Mouse (Mus musculus) gastrocnemius, adult 2 months (tissue): ENCODE data around the gene Ccdc9b. TPM values are rescaled to one million over a fixed set of nuclear protein-coding genes. Genes with fewer than 3 reads are reported as not detected.

ENCODE experiments used
- DNase-seq: peaks from one replicate; pipeline ENCODE4 v3.0.0; 2022
- H3K27ac ChIP-seq: fragments of 200-600 bp; 2 replicates; pipeline ENCODE4 v1.8.1; 2022; ENCODE audit warnings: mild to moderate bottlenecking
- H3K4me3 ChIP-seq: fragments of 200-600 bp; 2 replicates; pipeline ENCODE4 v1.8.1; 2022; ENCODE audit warnings: mild to moderate bottlenecking, moderate library complexity
- CTCF ChIP-seq: fragments of 200-600 bp; IDR thresholded peaks from 2 replicates; pipeline ENCODE4 v1.8.1; 2022; ENCODE audit warnings: antibody characterized with exemption, mild to moderate bottlenecking, moderate library complexity
- intact Hi-C: fragments of 180-260 bp; cut with DNase I; formaldehyde crosslinking; loops from one replicate; pipeline ENCODE4 v1.15.1; 2025
- total RNA-seq, 2 experiments: library from RNA; stranded (reverse); gene quantifications; 2 replicates each; pipeline ENCODE4 v1.2.3; 2021

Ccdc9b gene
- total RNA-seq, 2 experiments from 2014 or later = 14.6 to 20.8 TPM

- no peak for TF ChIP-seq CTCF
- peak overlapping the region; percentile 28 for H3K27ac ChIP-seq
- DNase-seq = no peak
- intact Hi-C loops = loop anchor here (1.0 kb wide), 1 partner anchor 93 kb away; no protein-coding TSS in a partner anchor
- H3K4me3 ChIP-seq = peak overlapping the region; percentile 55
These were observed 27.7 kb upstream of the Ccdc9b start for GRCm38 (mm10) chr2:118790221-118790550.

- DNase-seq = peak; percentile 88
- TF ChIP-seq CTCF = no peak
- no peak overlapping the region for H3K4me3 ChIP-seq
- no peak overlapping the region for H3K27ac ChIP-seq
- intact Hi-C loops = no loop called here
These were observed 27.0 kb upstream of the Ccdc9b start for GRCm38 (mm10) chr2:118789501-118789900.

GRCm38 (mm10) chr2:118786525-118786924, 24.1 kb upstream of the Ccdc9b start:
- DNase-seq = no peak
- Histone ChIP-seq H3K4me3 (no peak overlapping the region), H3K27ac (no peak overlapping the region)
- intact Hi-C loops = no loop called here
- no peak for TF ChIP-seq CTCF

- H3K27ac ChIP-seq = no peak overlapping the region
- intact Hi-C loops = loop anchor here (5.0 kb wide), 1 partner anchor 41 kb away; no protein-coding TSS in a partner anchor
These were observed 21.2 kb upstream of the Ccdc9b start for GRCm38 (mm10) chr2:118783663-118784062.

GRCm38 (mm10) chr2:118783093-118783492, 20.6 kb upstream of the Ccdc9b start:
- TF ChIP-seq CTCF = no peak
- Histone ChIP-seq H3K27ac (no peak overlapping the region), H3K4me3 (no peak overlapping the region)
- intact Hi-C loops = loop anchor here (5.0 kb wide), 1 partner anchor 41 kb away; no protein-coding TSS in a partner anchor
- no peak for DNase-seq

More at GRCm38 (mm10) chr2:118783663-118784062, 21.2 kb upstream of the Ccdc9b start:
- DNase-seq = no peak
- no peak overlapping the region for H3K4me3 ChIP-seq
- no peak for TF ChIP-seq CTCF

GRCm38 (mm10) chr2:118782303-118782702, 19.8 kb upstream of the Ccdc9b start:
- TF ChIP-seq CTCF = no peak
- intact Hi-C loops = loop anchor here (5.0 kb wide), 1 partner anchor 40 kb away; no protein-coding TSS in a partner anchor
- DNase-seq = no peak

GRCm38 (mm10) chr2:118781115-118781514, 18.7 kb upstream of the Ccdc9b start:
- no peak for TF ChIP-seq CTCF
- H3K4me3 ChIP-seq = no peak overlapping the region
- no peak for DNase-seq
- intact Hi-C loops = loop anchor here (5.0 kb wide), 1 partner anchor 39 kb away; no protein-coding TSS in a partner anchor
- no peak overlapping the region for H3K27ac ChIP-seq

More at GRCm38 (mm10) chr2:118782303-118782702, 19.8 kb upstream of the Ccdc9b start:
- Histone ChIP-seq H3K27ac (no peak overlapping the region), H3K4me3 (no peak overlapping the region)

GRCm38 (mm10) chr2:118779504-118780480, 17.3 kb upstream of the Ccdc9b start, which contains the start of gene Disp2:
Gene Disp2, plus strand, starts transcription at chr2:118779719.
- no peak within 1 kb of the TSS for H3K27ac ChIP-seq
- DNase-seq = peak; percentile 96
- H3K4me3 ChIP-seq = peak within 1 kb of the TSS; percentile 61
- intact Hi-C loops = loop anchor here (5.0 kb wide), 1 partner anchor 37 kb away; no protein-coding TSS in a partner anchor
- TF ChIP-seq CTCF = peak; percentile 57

- no peak overlapping the region for H3K27ac ChIP-seq
- H3K4me3 ChIP-seq = peak overlapping the region; percentile 61
- DNase-seq = no peak
- intact Hi-C loops = no loop called here
- TF ChIP-seq CTCF = no peak
These were observed 16.6 kb upstream of the Ccdc9b start for GRCm38 (mm10) chr2:118779065-118779464.

GRCm38 (mm10) chr2:118778418-118778817, 16.0 kb upstream of the Ccdc9b start:
- intact Hi-C loops = no loop called here
- TF ChIP-seq CTCF = no peak
- no peak overlapping the region for H3K27ac ChIP-seq
- no peak for DNase-seq
- H3K4me3 ChIP-seq = no peak overlapping the region

- no peak for DNase-seq
- no peak for TF ChIP-seq CTCF
- peak overlapping the region; percentile 25; the same call in 1 of the 2 replicates for H3K27ac ChIP-seq
- no peak overlapping the region for H3K4me3 ChIP-seq
- intact Hi-C loops = no loop called here
These were observed 13.8 kb upstream of the Ccdc9b start for GRCm38 (mm10) chr2:118776295-118776694.

- TF ChIP-seq CTCF = no peak
- no peak overlapping the region; the same call in 1 of the 2 replicates for H3K27ac ChIP-seq
- intact Hi-C loops = no loop called here
- H3K4me3 ChIP-seq = no peak overlapping the region
- DNase-seq = no peak
These were observed 13.4 kb upstream of the Ccdc9b start for GRCm38 (mm10) chr2:118775846-118776245.

- TF ChIP-seq CTCF = no peak
- intact Hi-C loops = no loop called here
- no peak overlapping the region for H3K27ac ChIP-seq
These were observed 12.9 kb upstream of the Ccdc9b start for GRCm38 (mm10) chr2:118775396-118775795.

More at GRCm38 (mm10) chr2:118775396-118775795, 12.9 kb upstream of the Ccdc9b start:
- H3K4me3 ChIP-seq = no peak overlapping the region
- no peak for DNase-seq
